Mouse (Mus musculus) myocyte (in vitro differentiated cells): ENCODE data around the gene Pvalb.

Experiments used
- E2F4 ChIP-seq: IDR thresholded peaks from one replicate; pipeline ENCODE4 v1.6.1; 2011; ENCODE audit warnings: mild to moderate bottlenecking, control low read depth, moderate library complexity; ENCODE audit not compliant: insufficient read depth
- MAX ChIP-seq: IDR thresholded peaks from one replicate; pipeline ENCODE4 v1.6.1; 2011; ENCODE audit warnings: low read depth, mild to moderate bottlenecking, control low read depth
- MYOD1 ChIP-seq, 3 experiments: IDR thresholded peaks; one replicate each; pipeline ENCODE4 v1.6.1; 2011; ENCODE audit warnings: control low read depth in 2 of 3, low read depth in 2 of 3, mild to moderate bottlenecking in 2 of 3, moderate library complexity in 1 of 3; ENCODE audit not compliant: insufficient read length in 2 of 3, control insufficient read depth in 1 of 3
- MYOG ChIP-seq, 3 experiments: IDR thresholded peaks; one replicate each; pipeline ENCODE4 v1.6.1; 2011; ENCODE audit warnings: control low read depth in 2 of 3, low read depth in 2 of 3, mild to moderate bottlenecking in 2 of 3; ENCODE audit not compliant: insufficient read length in 2 of 3, control insufficient read depth in 1 of 3, insufficient read depth in 1 of 3
- POLR2A ChIP-seq: IDR thresholded peaks from one replicate; pipeline ENCODE4 v1.6.1; 2011; ENCODE audit warnings: low read depth, mild to moderate bottlenecking, control low read depth, moderate library complexity; ENCODE audit not compliant: insufficient read length
- POLR2AphosphoS2 ChIP-seq: IDR thresholded peaks from one replicate; pipeline ENCODE4 v1.6.1; 2011; ENCODE audit warnings: low read depth, control low read depth; ENCODE audit not compliant: insufficient read length
- REST ChIP-seq: IDR thresholded peaks from one replicate; pipeline ENCODE4 v1.6.1; 2011; ENCODE audit warnings: mild to moderate bottlenecking, control low read depth, moderate library complexity; ENCODE audit not compliant: insufficient read depth, insufficient read length
- TCF12 ChIP-seq: IDR thresholded peaks from one replicate; pipeline ENCODE4 v1.6.1; 2011; ENCODE audit warnings: mild to moderate bottlenecking, control low read depth; ENCODE audit not compliant: poor library complexity, insufficient read depth, severe bottlenecking
- USF1 ChIP-seq: IDR thresholded peaks from one replicate; pipeline ENCODE4 v1.6.1; 2011; ENCODE audit warnings: low read depth, mild to moderate bottlenecking, control low read depth, moderate library complexity

DNA sequence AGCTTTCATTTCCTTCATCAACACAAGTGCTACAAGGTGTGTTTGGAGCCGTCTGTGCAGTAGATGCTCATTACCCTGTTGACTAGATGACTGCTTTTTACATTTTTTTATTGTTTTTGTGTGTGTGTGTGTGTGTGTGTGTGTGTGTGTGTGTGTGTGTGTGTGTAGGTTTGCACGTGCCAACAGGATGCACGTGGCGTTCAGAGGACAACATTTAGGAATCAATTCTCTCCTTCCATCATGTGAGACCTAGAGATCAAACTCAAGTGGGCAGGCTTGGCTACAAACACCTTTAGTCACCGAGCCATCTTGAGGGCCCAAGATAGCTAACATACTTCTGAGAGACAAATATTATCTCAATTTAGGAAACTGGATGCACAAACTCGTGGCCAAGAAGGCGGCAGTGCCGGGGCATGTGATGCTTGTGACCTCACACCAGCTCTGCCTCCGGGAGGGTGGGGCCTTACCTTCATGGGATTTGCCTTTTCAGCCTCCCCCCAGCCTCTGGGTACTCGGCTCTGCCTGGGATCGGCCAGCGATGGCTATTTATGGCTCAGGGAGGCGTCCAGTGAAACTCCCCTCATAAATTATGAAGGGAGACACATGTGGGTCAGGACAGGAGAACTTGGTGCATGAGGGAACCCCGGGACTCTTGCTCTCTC lies 33.9 kb upstream of the Pvalb start:
- TF ChIP-seq USF1 (no peak), POLR2A (no peak), POLR2AphosphoS2 (no peak), MYOG (IDR thresholded peaks at IDR 0.05; ENCODE audit: control insufficient read depth in 1 of 3, insufficient read depth in 1 of 3, insufficient read length in 2 of 3, low read depth in 2 of 3) (no peak), MYOD1 (IDR thresholded peaks at IDR 0.05; ENCODE audit: control insufficient read depth in 1 of 3, insufficient read length in 2 of 3, low read depth in 2 of 3) (no peak), TCF12 (no peak), MAX (no peak), E2F4 (no peak), REST (no peak)
